Mouse (Mus musculus) skeletal muscle tissue, adult 2 months (tissue): ENCODE measurements around the gene Atxn2.
"Not testable (repeated sequence)": the region's sequence is repeated elsewhere in the genome, so short reads cannot be mapped to it uniquely, and the experiment has no call there.

Experiments used
- DNase-seq: peaks from one replicate; pipeline ENCODE4 v3.0.0-alpha.2; 2012; ENCODE audit warnings: low read depth, low spot score

Gene Atxn2

GRCm38 (mm10) chr5:121834991-121835747 lies 124.0 kb downstream of the Atxn2 start:
- no peak for DNase-seq

GRCm38 (mm10) chr5:121835949-121836691 lies 125.0 kb downstream of the Atxn2 start:
- DNase-seq: peak; percentile 76

- peak; percentile 97 for DNase-seq
Observed at GRCm38 (mm10) chr5:121836692-121837415, 125.7 kb downstream of the Atxn2 start.

- peak; percentile 62 for DNase-seq
Observed at GRCm38 (mm10) chr5:121837441-121838340, 126.6 kb downstream of the Atxn2 start, which contains the start of gene Sh2b3. Gene Sh2b3 (minus strand): TSS chr5:121837646.

- DNase-seq: peak; percentile 55
Observed at GRCm38 (mm10) chr5:121838341-121839127, 127.4 kb downstream of the Atxn2 start.

- no peak for DNase-seq
Observed at GRCm38 (mm10) chr5:121839128-121839473, 128.0 kb downstream of the Atxn2 start.

- DNase-seq: no peak
Observed at GRCm38 (mm10) chr5:121841516-121841915, 130.4 kb downstream of the Atxn2 start.

GRCm38 (mm10) chr5:121841973-121842372 lies 130.8 kb downstream of the Atxn2 start:
- no peak for DNase-seq

- DNase-seq: peak; percentile 65
Observed at GRCm38 (mm10) chr5:121842665-121843118, 131.6 kb downstream of the Atxn2 start.

- no peak for DNase-seq
Observed at GRCm38 (mm10) chr5:121843138-121843905, 132.2 kb downstream of the Atxn2 start.

GRCm38 (mm10) chr5:121845361-121845760 lies 134.2 kb downstream of the Atxn2 start:
- DNase-seq: no peak

- no peak for DNase-seq
Observed at GRCm38 (mm10) chr5:121846322-121846721, 135.2 kb downstream of the Atxn2 start.

GRCm38 (mm10) chr5:121847269-121847668 lies 136.1 kb downstream of the Atxn2 start:
- DNase-seq: not testable (repeated sequence)

GRCm38 (mm10) chr5:121848035-121848519 lies 136.9 kb downstream of the Atxn2 start:
- DNase-seq: peak; percentile 55

GRCm38 (mm10) chr5:121848743-121849142 lies 137.6 kb downstream of the Atxn2 start, which contains the start of gene Pheta1:
Gene Pheta1 (plus strand): TSS chr5:121848984.
- DNase-seq: peak; percentile 92

- no peak for DNase-seq
Observed at GRCm38 (mm10) chr5:121849478-121850349, 138.6 kb downstream of the Atxn2 start.

GRCm38 (mm10) chr5:121853368-121854051 lies 142.4 kb downstream of the Atxn2 start:
- no peak for DNase-seq

- DNase-seq: no peak
Observed at GRCm38 (mm10) chr5:121854768-121855167, 143.6 kb downstream of the Atxn2 start.
